Mouse (Mus musculus): ENCODE results near the gene Phc2.

- no peak for TF ChIP-seq CTCF (IDR thresholded peaks at IDR 0.05; ENCODE audit: borderline replicate concordance, insufficient read depth, low read length)
- no peak for TF ChIP-seq POLR2A (IDR thresholded peaks at IDR 0.05; ENCODE audit: low read depth, low read length)
Measured at GRCm38 (mm10) chr4:128688513-128688913, 34.0 kb downstream of the Phc2 start.
